Mouse (Mus musculus): ENCODE results near the gene Jak3. TPM values are rescaled to one million over a fixed set of nuclear protein-coding genes. Genes with fewer than 3 reads are reported as not detected.

Gene Jak3
- polyA plus RNA-seq, 1 experiment from 2014 or later: 4.6 TPM

- DNase-seq (ENCODE audit: low spot score): no peak
- no peaks in the 10 kb centered on the region; the same call in 1 of the 2 replicates for H3K27me3 ChIP-seq (ENCODE audit: control insufficient read depth, insufficient read depth, low read length)
- peak overlapping the region; percentile 22 for H3K4me3 ChIP-seq (ENCODE audit: low read depth, low read length)
- TF ChIP-seq CTCF (IDR thresholded peaks at IDR 0.05; ENCODE audit: low read depth): peak; percentile 4; the same call in 1 of the 2 replicates
- no peak for TF ChIP-seq EP300 (optimal IDR thresholded peaks at IDR 0.05)
- H3K9me3 ChIP-seq (ENCODE audit: control insufficient read depth, low read length): no peaks in the 10 kb centered on the region
- no peaks in the 10 kb centered on the region for H3K36me3 ChIP-seq (ENCODE audit: control insufficient read depth, insufficient read depth, low read length)
- no peak for ATAC-seq (ENCODE audit: low FRiP score, low TSS enrichment)
- no peaks in the 10 kb centered on the region for H3K4me1 ChIP-seq (replicated peaks; ENCODE audit: control insufficient read depth, insufficient read depth)
- no peak overlapping the region for H3K27ac ChIP-seq (replicated peaks)
- H3K9ac ChIP-seq (ENCODE audit: low read length): peak overlapping the region; percentile 38; the same call in 1 of the 2 replicates
- WGBS: 45% methylated on average over 16 of the region's 16 CpGs
- H3K4me2 ChIP-seq (replicated peaks; ENCODE audit: low read depth): peak overlapping the region; percentile 52
Measured at GRCm38 (mm10) chr8:71679116-71679515, 3.0 kb downstream of the Jak3 start.

- WGBS: 13% methylated on average over 46 of the region's 46 CpGs
- peak overlapping the region; percentile 38; the same call in 1 of the 2 replicates for H3K9ac ChIP-seq (ENCODE audit: low read length)
- TF ChIP-seq EP300 (optimal IDR thresholded peaks at IDR 0.05): no peak
- no peak for TF ChIP-seq CTCF (IDR thresholded peaks at IDR 0.05; ENCODE audit: low read depth)
- H3K36me3 ChIP-seq (ENCODE audit: control insufficient read depth, insufficient read depth, low read length): no peaks in the 10 kb centered on the region
- ATAC-seq (ENCODE audit: low FRiP score, low TSS enrichment) (no peak), DNase-seq (ENCODE audit: low spot score) (no peak)
- H3K27ac ChIP-seq (replicated peaks): no peak overlapping the region
- no peaks in the 10 kb centered on the region; the same call in 1 of the 2 replicates for H3K27me3 ChIP-seq (ENCODE audit: control insufficient read depth, insufficient read depth, low read length)
- H3K4me3 ChIP-seq (ENCODE audit: low read depth, low read length): peak overlapping the region; percentile 22
- H3K4me2 ChIP-seq (replicated peaks; ENCODE audit: low read depth): peak overlapping the region; percentile 52
- H3K4me1 ChIP-seq (replicated peaks; ENCODE audit: control insufficient read depth, insufficient read depth): no peaks in the 10 kb centered on the region
- no peaks in the 10 kb centered on the region for H3K9me3 ChIP-seq (ENCODE audit: control insufficient read depth, low read length)
Measured at GRCm38 (mm10) chr8:71679550-71680168, 3.6 kb downstream of the Jak3 start.

GRCm38 (mm10) chr8:71680471-71680870 is 4.4 kb downstream of the Jak3 start:
- Histone ChIP-seq H3K4me1 (replicated peaks; ENCODE audit: control insufficient read depth, insufficient read depth) (no peaks in the 10 kb centered on the region), H3K27me3 (ENCODE audit: control insufficient read depth, insufficient read depth, low read length) (peaks cover 4% of the 10 kb centered on the region; the same call in 1 of the 2 replicates)

GRCm38 (mm10) chr8:71681369-71681915 is 5.3 kb downstream of the Jak3 start:
- H3K36me3 ChIP-seq (ENCODE audit: control insufficient read depth, insufficient read depth, low read length): no peaks in the 10 kb centered on the region
- H3K4me3 ChIP-seq (ENCODE audit: low read depth, low read length): no peak overlapping the region
- H3K27me3 ChIP-seq (ENCODE audit: control insufficient read depth, insufficient read depth, low read length): peaks cover 7% of the 10 kb centered on the region; the same call in 1 of the 2 replicates
- no peak for TF ChIP-seq EP300 (optimal IDR thresholded peaks at IDR 0.05)
- no peak for TF ChIP-seq CTCF (IDR thresholded peaks at IDR 0.05; ENCODE audit: low read depth)
- H3K9ac ChIP-seq (ENCODE audit: low read length): no peak overlapping the region
- no peak overlapping the region for H3K27ac ChIP-seq (replicated peaks)
- no peak overlapping the region for H3K4me2 ChIP-seq (replicated peaks; ENCODE audit: low read depth)
- no peak for ATAC-seq (ENCODE audit: low FRiP score, low TSS enrichment)
- 33% methylated on average over 17 of the region's 18 CpGs for WGBS
- DNase-seq (ENCODE audit: low spot score): no peak
- no peaks in the 10 kb centered on the region for H3K9me3 ChIP-seq (ENCODE audit: control insufficient read depth, low read length)
- peaks cover under 1% of the 10 kb centered on the region; the same call in 1 of the 2 replicates for H3K4me1 ChIP-seq (replicated peaks; ENCODE audit: control insufficient read depth, insufficient read depth)

More at GRCm38 (mm10) chr8:71680471-71680870, 4.4 kb downstream of the Jak3 start:
- H3K4me2 ChIP-seq (replicated peaks; ENCODE audit: low read depth): no peak overlapping the region
- H3K27ac ChIP-seq (replicated peaks): no peak overlapping the region
- WGBS: 45% methylated on average over 21 of the region's 21 CpGs
- H3K36me3 ChIP-seq (ENCODE audit: control insufficient read depth, insufficient read depth, low read length): no peaks in the 10 kb centered on the region
- no peaks in the 10 kb centered on the region for H3K9me3 ChIP-seq (ENCODE audit: control insufficient read depth, low read length)
- H3K4me3 ChIP-seq (ENCODE audit: low read depth, low read length): no peak overlapping the region
- ATAC-seq (ENCODE audit: low FRiP score, low TSS enrichment) (no peak), DNase-seq (ENCODE audit: low spot score) (no peak)
- no peak overlapping the region for H3K9ac ChIP-seq (ENCODE audit: low read length)
- no peak for TF ChIP-seq CTCF (IDR thresholded peaks at IDR 0.05; ENCODE audit: low read depth)
- no peak for TF ChIP-seq EP300 (optimal IDR thresholded peaks at IDR 0.05)

- H3K4me2 ChIP-seq (replicated peaks; ENCODE audit: low read depth): no peak overlapping the region
- WGBS: 80% methylated on average over 12 of the region's 12 CpGs
- no peaks in the 10 kb centered on the region for H3K9me3 ChIP-seq (ENCODE audit: control insufficient read depth, low read length)
- peaks cover 2% of the 10 kb centered on the region; the same call in 1 of the 2 replicates for H3K4me1 ChIP-seq (replicated peaks; ENCODE audit: control insufficient read depth, insufficient read depth)
- TF ChIP-seq EP300 (optimal IDR thresholded peaks at IDR 0.05) (no peak), CTCF (IDR thresholded peaks at IDR 0.05; ENCODE audit: low read depth) (no peak)
- H3K9ac ChIP-seq (ENCODE audit: low read length): no peak overlapping the region
- no peaks in the 10 kb centered on the region for H3K36me3 ChIP-seq (ENCODE audit: control insufficient read depth, insufficient read depth, low read length)
- no peak overlapping the region for H3K4me3 ChIP-seq (ENCODE audit: low read depth, low read length)
- ATAC-seq (ENCODE audit: low FRiP score, low TSS enrichment) (no peak), DNase-seq (ENCODE audit: low spot score) (no peak)
- no peak overlapping the region for H3K27ac ChIP-seq (replicated peaks)
- H3K27me3 ChIP-seq (ENCODE audit: control insufficient read depth, insufficient read depth, low read length): peaks cover 10% of the 10 kb centered on the region; the same call in 1 of the 2 replicates
Measured at GRCm38 (mm10) chr8:71682832-71683231, 6.7 kb downstream of the Jak3 start.

GRCm38 (mm10) chr8:71684701-71685100 is 8.6 kb downstream of the Jak3 start:
- TF ChIP-seq EP300 (optimal IDR thresholded peaks at IDR 0.05): no peak
- no peak for TF ChIP-seq CTCF (IDR thresholded peaks at IDR 0.05; ENCODE audit: low read depth)

More at GRCm38 (mm10) chr8:71684701-71685100, 8.6 kb downstream of the Jak3 start:
- no peaks in the 10 kb centered on the region for H3K36me3 ChIP-seq (ENCODE audit: control insufficient read depth, insufficient read depth, low read length)
- DNase-seq (ENCODE audit: low spot score) (no peak), ATAC-seq (ENCODE audit: low FRiP score, low TSS enrichment) (no peak)
- H3K9ac ChIP-seq (ENCODE audit: low read length): no peak overlapping the region
- no peak overlapping the region for H3K4me3 ChIP-seq (ENCODE audit: low read depth, low read length)
- H3K27ac ChIP-seq (replicated peaks): no peak overlapping the region
- peaks cover 2% of the 10 kb centered on the region; the same call in 1 of the 2 replicates for H3K4me1 ChIP-seq (replicated peaks; ENCODE audit: control insufficient read depth, insufficient read depth)
- no peak overlapping the region for H3K4me2 ChIP-seq (replicated peaks; ENCODE audit: low read depth)
- no peaks in the 10 kb centered on the region for H3K9me3 ChIP-seq (ENCODE audit: control insufficient read depth, low read length)
- peaks cover 18% of the 10 kb centered on the region; the same call in 1 of the 2 replicates for H3K27me3 ChIP-seq (ENCODE audit: control insufficient read depth, insufficient read depth, low read length)
- 36% methylated on average over 10 of the region's 10 CpGs for WGBS
